Mouse (Mus musculus) lung, postnatal 0 days (tissue): ENCODE measurements at regions not wholly inside any gene's neighbourhood (a gene's known extent, or its start where the extent isn't known, plus 50 kb on each side); places are given as distances from the start of the nearest gene placed in this dataset.

ENCODE experiments used
- ATAC-seq: fragments of 200-750 bp; cut with Nextera tagmentation; 2 replicates; pipeline ENCODE4 v1.8.0; 2017; ENCODE audit warnings: moderate library complexity
- DNase-seq: peaks from one replicate; pipeline ENCODE4 v3.0.0-alpha.2; 2016; ENCODE audit warnings: low spot score
- H3K27ac ChIP-seq: fragments of 300-500 bp; sonication (generic); 2 replicates; pipeline ENCODE4 v1.5.1; 2014; ENCODE audit warnings: antibody characterized with exemption, mild to moderate bottlenecking, low read length, mixed read lengths
- H3K27me3 ChIP-seq: fragments of 300-500 bp; sonication (generic); replicated peaks from 2 replicates; pipeline ENCODE4 v1.6.1; 2014; ENCODE audit warnings: low read length, mixed read lengths; ENCODE audit not compliant: insufficient read depth
- H3K36me3 ChIP-seq: fragments of 300-500 bp; sonication (generic); 2 replicates; pipeline ENCODE4 v1.6.1; 2014; ENCODE audit warnings: low read length, mixed read lengths; ENCODE audit not compliant: insufficient read depth
- H3K4me1 ChIP-seq: fragments of 300-500 bp; sonication (generic); 2 replicates; pipeline ENCODE4 v1.6.1; 2014; ENCODE audit warnings: antibody characterized with exemption, low read depth, low read length, mixed read lengths; ENCODE audit not compliant: insufficient read depth
- H3K4me2 ChIP-seq: fragments of 300-500 bp; sonication (generic); replicated peaks from 2 replicates; pipeline ENCODE4 v1.6.1; 2014; ENCODE audit warnings: low read depth, mild to moderate bottlenecking, low read length, moderate library complexity, mixed read lengths
- H3K4me3 ChIP-seq: fragments of 300-500 bp; sonication (generic); 2 replicates; pipeline ENCODE4 v1.5.1; 2014; ENCODE audit warnings: low read depth, low read length
- H3K9ac ChIP-seq: fragments of 300-500 bp; sonication (generic); replicated peaks from 2 replicates; pipeline ENCODE4 v1.6.1; 2014; ENCODE audit warnings: low read depth, mild to moderate bottlenecking
- H3K9me3 ChIP-seq: fragments of 300-500 bp; sonication (generic); 2 replicates; pipeline ENCODE4 v1.6.1; 2016; ENCODE audit warnings: low read length, mixed read lengths
- CTCF ChIP-seq: IDR thresholded peaks from 2 replicates; pipeline ENCODE4 v1.5.1; 2016; ENCODE audit warnings: antibody characterized with exemption, mild to moderate bottlenecking
- EP300 ChIP-seq: IDR thresholded peaks from 2 replicates; pipeline ENCODE4 v1.6.1; 2016; ENCODE audit warnings: antibody characterized with exemption, mild to moderate bottlenecking, control low read depth
- WGBS: fragments of 180-500 bp; shearing (Covaris S2); extraction: QIAGEN DNeasy Blood & Tissue Kit; methylation state at CpG from one replicate; pipeline ENCODE4 v1.1.7; 2014; 5-methylcytosine and 5-hydroxymethylcytosine counted together

- no peak for ATAC-seq
- no peak overlapping the region for H3K27ac ChIP-seq
- no peak overlapping the region for H3K4me2 ChIP-seq
- H3K36me3 ChIP-seq: no peaks in the 10 kb centered on the region
- H3K4me3 ChIP-seq: no peak overlapping the region
- 78% methylated on average over 5 of the region's 5 CpGs for WGBS
- no peaks in the 10 kb centered on the region for H3K27me3 ChIP-seq
- no peaks in the 10 kb centered on the region for H3K4me1 ChIP-seq
- no peak overlapping the region for H3K9ac ChIP-seq
- TF ChIP-seq EP300: no peak
- TF ChIP-seq CTCF: no peak
- H3K9me3 ChIP-seq: no peaks in the 10 kb centered on the region
- DNase-seq: no peak
Observed at GRCm38 (mm10) chr5:46756094-46756493, 898.7 kb upstream of the Lcorl start.

- 81% methylated on average over 2 of the region's 2 CpGs for WGBS
- no peaks in the 10 kb centered on the region for H3K36me3 ChIP-seq
- H3K4me3 ChIP-seq: no peak overlapping the region
- no peak for TF ChIP-seq EP300
- TF ChIP-seq CTCF: no peak
- no peak overlapping the region for H3K4me2 ChIP-seq
- H3K27me3 ChIP-seq: no peaks in the 10 kb centered on the region
- no peak overlapping the region for H3K9ac ChIP-seq
- ATAC-seq (no peak), DNase-seq (no peak)
- H3K4me1 ChIP-seq: no peaks in the 10 kb centered on the region
- H3K27ac ChIP-seq: no peak overlapping the region
- no peaks in the 10 kb centered on the region for H3K9me3 ChIP-seq
Observed at GRCm38 (mm10) chr5:46740034-46740582, 882.7 kb upstream of the Lcorl start.

GRCm38 (mm10) chr5:46732510-46732909 lies 875.1 kb upstream of the Lcorl start:
- no peak overlapping the region for H3K27ac ChIP-seq
- DNase-seq (no peak), ATAC-seq (no peak)
- H3K36me3 ChIP-seq: no peaks in the 10 kb centered on the region
- no peak overlapping the region for H3K4me3 ChIP-seq
- no peaks in the 10 kb centered on the region for H3K9me3 ChIP-seq
- no peaks in the 10 kb centered on the region for H3K27me3 ChIP-seq
- H3K4me1 ChIP-seq: no peaks in the 10 kb centered on the region
- no peak overlapping the region for H3K9ac ChIP-seq
- H3K4me2 ChIP-seq: no peak overlapping the region
- WGBS: 64% methylated on average over 3 of the region's 3 CpGs
- TF ChIP-seq CTCF: no peak
- TF ChIP-seq EP300: no peak

- TF ChIP-seq CTCF (no peak), EP300 (no peak)
- WGBS: 77% methylated on average over 5 of the region's 5 CpGs
- Histone ChIP-seq H3K27me3 (no peaks in the 10 kb centered on the region), H3K4me3 (no peak overlapping the region), H3K4me2 (no peak overlapping the region), H3K9me3 (no peaks in the 10 kb centered on the region), H3K36me3 (no peaks in the 10 kb centered on the region), H3K9ac (no peak overlapping the region), H3K27ac (no peak overlapping the region), H3K4me1 (no peaks in the 10 kb centered on the region)
- ATAC-seq (no peak), DNase-seq (no peak)
Observed at GRCm38 (mm10) chr5:46732025-46732424, 874.6 kb upstream of the Lcorl start.

GRCm38 (mm10) chr5:46731297-46731696 lies 873.9 kb upstream of the Lcorl start:
- no peak overlapping the region for H3K27ac ChIP-seq
- H3K27me3 ChIP-seq: no peaks in the 10 kb centered on the region
- DNase-seq (no peak), ATAC-seq (no peak)
- no peak overlapping the region for H3K4me3 ChIP-seq
- 79% methylated on average over 3 of the region's 3 CpGs for WGBS
- no peak overlapping the region for H3K4me2 ChIP-seq
- no peaks in the 10 kb centered on the region for H3K4me1 ChIP-seq
- H3K9ac ChIP-seq: no peak overlapping the region
- H3K36me3 ChIP-seq: no peaks in the 10 kb centered on the region
- no peaks in the 10 kb centered on the region for H3K9me3 ChIP-seq
- TF ChIP-seq CTCF: no peak
- TF ChIP-seq EP300: no peak

- H3K9me3 ChIP-seq: no peaks in the 10 kb centered on the region
- DNase-seq (peak; percentile 6), ATAC-seq (no peak; the same call in 1 of the 2 replicates)
- 53% methylated on average over 3 of the region's 3 CpGs for WGBS
- H3K36me3 ChIP-seq: no peaks in the 10 kb centered on the region
- no peak for TF ChIP-seq CTCF
- no peak for TF ChIP-seq EP300
- no peaks in the 10 kb centered on the region for H3K27me3 ChIP-seq
- no peak overlapping the region for H3K4me2 ChIP-seq
- no peak overlapping the region for H3K9ac ChIP-seq
- H3K4me3 ChIP-seq: no peak overlapping the region
- no peaks in the 10 kb centered on the region for H3K4me1 ChIP-seq
- no peak overlapping the region for H3K27ac ChIP-seq
Observed at GRCm38 (mm10) chr5:46709596-46709995, 852.2 kb upstream of the Lcorl start.

GRCm38 (mm10) chr5:46707845-46708244 lies 850.4 kb upstream of the Lcorl start:
- H3K4me3 ChIP-seq: no peak overlapping the region
- no peaks in the 10 kb centered on the region for H3K27me3 ChIP-seq
- ATAC-seq (no peak), DNase-seq (no peak)
- H3K9me3 ChIP-seq: no peaks in the 10 kb centered on the region
- no peaks in the 10 kb centered on the region for H3K4me1 ChIP-seq
- H3K36me3 ChIP-seq: no peaks in the 10 kb centered on the region
- no peak overlapping the region for H3K27ac ChIP-seq
- WGBS: 92% methylated on average over 1 of the region's 1 CpGs
- H3K4me2 ChIP-seq: no peak overlapping the region
- no peak for TF ChIP-seq EP300
- H3K9ac ChIP-seq: no peak overlapping the region
